Mouse (Mus musculus) limb, embryonic 10.5 days (tissue): ENCODE results near the gene Cfi. TPM values are rescaled to one million over a fixed set of nuclear protein-coding genes. Genes with fewer than 3 reads are reported as not detected.

Source experiments
- DNase-seq: peaks from one replicate; pipeline ENCODE4 v3.0.0-alpha.2; 2017; ENCODE audit warnings: low spot score
- H3K27ac ChIP-seq: fragments of 300-500 bp; sonication (generic); 2 replicates; pipeline ENCODE4 v1.5.1; 2016; ENCODE audit warnings: mild to moderate bottlenecking
- H3K27me3 ChIP-seq: fragments of 300-500 bp; sonication (generic); 2 replicates; pipeline ENCODE4 v1.6.1; 2016; ENCODE audit warnings: low read depth, mild to moderate bottlenecking; ENCODE audit not compliant: poor library complexity, severe bottlenecking
- H3K36me3 ChIP-seq: fragments of 300-500 bp; sonication (generic); 2 replicates; pipeline ENCODE4 v1.6.1; 2016; ENCODE audit warnings: mild to moderate bottlenecking, moderate library complexity
- H3K4me1 ChIP-seq: fragments of 300-500 bp; sonication (generic); 2 replicates; pipeline ENCODE4 v1.6.1; 2016
- H3K4me3 ChIP-seq: fragments of 300-500 bp; sonication (generic); 2 replicates; pipeline ENCODE4 v1.5.1; 2016; ENCODE audit warnings: mild to moderate bottlenecking, moderate library complexity
- H3K9me3 ChIP-seq: fragments of 300-500 bp; sonication (generic); replicated peaks from 2 replicates; pipeline ENCODE4 v1.6.1; 2016; ENCODE audit warnings: mild to moderate bottlenecking
- WGBS: fragments of 180-500 bp; shearing (Covaris S2); methylation state at CpG from one replicate; pipeline ENCODE4 v1.1.7; 2016; 5-methylcytosine and 5-hydroxymethylcytosine counted together
- polyA plus RNA-seq: library from polyadenylated mRNA; unstranded; fragments of >200 nt; fragmentation: Nextera tagmentation; extraction: Ambion mirVana; gene quantifications from 2 replicates; pipeline ENCODE4 v1.2.1, GENCODE M21; 2016

Cfi gene
- polyA plus RNA-seq, 1 experiment from 2014 or later: 0.08 TPM

DNA sequence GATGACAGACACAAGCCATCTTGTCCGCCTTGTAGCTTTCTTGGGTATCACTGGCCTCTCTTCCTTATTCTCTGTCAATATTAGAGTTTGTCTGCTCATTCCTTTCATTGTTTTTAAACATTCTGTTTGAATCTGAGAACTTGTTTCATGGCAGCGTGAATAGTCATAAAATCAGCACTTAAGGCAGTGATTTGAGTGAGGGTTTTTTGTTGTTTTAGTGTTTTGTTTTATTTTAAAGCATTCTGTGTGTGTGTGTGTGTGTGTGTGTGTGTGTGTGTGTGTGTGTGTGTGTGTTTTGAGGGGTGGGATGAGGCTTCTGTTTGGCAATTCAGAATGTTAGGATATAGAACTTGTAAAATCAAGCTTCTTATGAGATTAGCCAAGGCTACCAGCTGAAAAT is 44.2 kb downstream of the Cfi start:
- DNase-seq: no peak
- Histone ChIP-seq H3K27me3 (0 out of 2 replicates have a peak, but pooled peaks cover 3% of the 10 kb centered on the region), H3K9me3 (no peaks in the 10 kb centered on the region), H3K4me1 (peaks cover 20% of the 10 kb centered on the region), H3K27ac (no peak overlapping the region), H3K36me3 (no peaks in the 10 kb centered on the region), H3K4me3 (peak overlapping the region; percentile 83; the same call in 1 of the 2 replicates)
- WGBS: 74% methylated on average over 2 of the region's 2 CpGs

DNA sequence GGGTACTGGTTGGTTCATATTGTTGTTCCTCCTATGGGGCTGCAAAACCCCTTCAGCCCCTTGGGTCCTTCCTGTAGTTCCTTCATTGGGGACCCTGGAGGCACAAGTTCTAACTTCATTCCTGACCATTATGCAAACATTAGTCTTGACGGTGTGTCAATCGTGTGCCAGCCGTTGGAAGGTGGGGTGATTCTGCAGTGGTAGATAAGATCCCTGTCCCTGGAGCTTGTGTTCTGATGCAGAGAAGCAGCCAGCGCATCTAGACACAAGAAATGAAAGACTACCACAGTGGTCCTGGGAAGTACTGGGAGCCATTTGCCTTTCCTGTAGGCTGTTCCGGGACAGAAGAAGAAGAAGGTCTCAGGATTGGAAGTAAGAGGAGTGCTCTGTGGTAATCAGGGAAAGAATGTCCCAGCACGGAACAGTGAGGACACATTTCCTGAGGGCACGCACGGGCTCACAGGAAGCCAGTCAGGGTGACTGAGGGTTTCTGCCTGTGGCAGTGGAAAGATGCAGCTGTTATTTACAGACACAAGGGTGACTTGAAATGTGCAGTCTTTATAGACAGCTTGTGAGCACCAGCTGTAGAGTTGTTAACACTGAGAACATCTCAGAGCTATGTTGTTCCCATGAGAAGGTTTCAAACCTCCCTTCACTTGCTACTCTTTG is 45.4 kb downstream of the Cfi start:
- peaks cover 20% of the 10 kb centered on the region for H3K4me1 ChIP-seq
- 82% methylated on average over 8 of the region's 8 CpGs for WGBS

DNA sequence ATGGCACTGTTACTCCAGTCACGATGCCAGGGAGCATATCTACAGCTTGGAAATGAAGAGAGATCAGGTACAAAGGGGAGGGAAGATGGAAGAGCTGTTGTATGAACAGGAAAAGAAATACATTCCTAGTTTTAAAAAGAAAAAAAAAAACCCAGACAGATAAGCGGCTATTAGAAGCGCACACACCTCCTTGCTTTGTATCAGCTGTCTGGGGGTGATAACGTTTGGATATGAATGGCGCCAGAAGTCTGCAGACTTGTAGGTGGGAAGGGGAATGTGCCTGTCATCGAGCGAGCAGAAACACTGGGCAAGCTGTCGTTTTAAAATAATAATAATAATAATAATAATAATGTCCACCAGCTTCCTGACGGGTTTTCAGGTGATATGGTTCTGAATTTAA is 49.9 kb downstream of the Cfi start:
- no peaks in the 10 kb centered on the region for H3K36me3 ChIP-seq
- 92% methylated on average over 9 of the region's 9 CpGs for WGBS

More for the DNA sequence above, 45.4 kb downstream of the Cfi start:
- Histone ChIP-seq H3K36me3 (no peaks in the 10 kb centered on the region), H3K4me3 (no peak overlapping the region), H3K27me3 (0 out of 2 replicates have a peak, but pooled peaks cover 3% of the 10 kb centered on the region), H3K27ac (no peak overlapping the region), H3K9me3 (no peaks in the 10 kb centered on the region)
- DNase-seq: no peak

DNA sequence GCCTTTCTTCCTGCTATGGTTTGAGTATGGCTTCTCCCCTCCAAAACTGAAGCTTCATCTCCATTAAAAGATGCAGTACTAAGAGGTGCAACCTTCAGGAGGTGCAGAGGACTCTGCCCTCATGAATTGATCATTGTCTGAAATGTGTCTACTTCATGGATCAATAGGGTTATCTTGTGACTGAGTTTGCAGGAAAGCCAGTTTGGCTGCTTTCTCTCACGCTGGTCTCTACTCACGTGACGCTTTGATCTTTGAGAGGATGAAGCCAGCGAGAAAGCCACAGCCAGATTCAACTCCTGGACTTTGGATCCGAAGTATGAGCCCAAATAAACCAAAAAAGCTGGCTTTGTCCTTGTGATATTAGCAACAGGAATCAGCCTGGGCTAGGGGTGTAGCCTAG is 50.7 kb downstream of the Cfi start:
- 79% methylated on average over 5 of the region's 5 CpGs for WGBS
- Histone ChIP-seq H3K27me3 (no peaks in the 10 kb centered on the region), H3K9me3 (no peaks in the 10 kb centered on the region), H3K36me3 (no peaks in the 10 kb centered on the region), H3K4me3 (no peak overlapping the region), H3K27ac (no peak overlapping the region), H3K4me1 (no peaks in the 10 kb centered on the region)
- no peak for DNase-seq

More for the DNA sequence above, 49.9 kb downstream of the Cfi start:
- Histone ChIP-seq H3K27ac (no peak overlapping the region), H3K27me3 (no peaks in the 10 kb centered on the region), H3K4me1 (no peaks in the 10 kb centered on the region), H3K9me3 (no peaks in the 10 kb centered on the region), H3K4me3 (no peak overlapping the region)
- no peak for DNase-seq

DNA sequence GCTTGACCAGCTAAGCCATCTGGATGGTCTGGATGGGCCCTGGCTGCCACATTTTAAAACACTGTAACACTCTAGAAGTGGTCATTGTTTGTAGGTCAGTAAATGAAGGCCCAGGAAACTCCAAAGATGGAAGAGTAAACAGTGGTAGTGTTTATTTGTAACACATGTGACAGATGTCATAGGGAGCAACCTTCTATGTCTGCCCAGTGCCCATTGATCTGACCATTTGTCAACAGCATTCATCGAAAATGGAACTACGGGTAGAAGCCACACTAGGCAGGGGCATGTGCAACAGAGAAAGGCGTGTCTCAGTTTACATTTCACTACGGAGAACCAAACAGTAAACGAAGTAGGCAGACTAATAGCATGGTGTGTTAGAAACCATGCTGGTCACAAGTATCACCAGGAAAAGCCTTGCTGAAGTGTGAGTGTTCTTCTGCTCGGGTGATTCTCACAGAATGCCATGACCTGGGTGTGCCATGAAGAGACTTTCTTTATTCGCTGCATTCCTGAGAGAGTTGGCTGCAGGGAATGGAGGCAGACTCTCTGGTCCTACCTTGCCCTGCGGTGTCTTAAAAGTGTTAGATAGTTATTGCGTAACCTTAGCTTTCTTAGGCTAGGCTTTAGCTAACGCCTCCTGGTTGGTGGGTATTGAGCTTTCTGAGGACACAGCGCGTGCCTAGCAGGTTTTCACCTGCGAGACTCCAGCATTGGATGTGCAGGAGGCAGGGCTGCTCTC is 52.3 kb downstream of the Cfi start:
- 87% methylated on average over 13 of the region's 13 CpGs for WGBS
- H3K4me1 ChIP-seq: no peaks in the 10 kb centered on the region
- H3K4me3 ChIP-seq: no peak overlapping the region
- H3K27me3 ChIP-seq: no peaks in the 10 kb centered on the region
- no peaks in the 10 kb centered on the region for H3K9me3 ChIP-seq
- DNase-seq: no peak
- H3K36me3 ChIP-seq: peaks cover 5% of the 10 kb centered on the region; the same call in 1 of the 2 replicates
- H3K27ac ChIP-seq: no peak overlapping the region

DNA sequence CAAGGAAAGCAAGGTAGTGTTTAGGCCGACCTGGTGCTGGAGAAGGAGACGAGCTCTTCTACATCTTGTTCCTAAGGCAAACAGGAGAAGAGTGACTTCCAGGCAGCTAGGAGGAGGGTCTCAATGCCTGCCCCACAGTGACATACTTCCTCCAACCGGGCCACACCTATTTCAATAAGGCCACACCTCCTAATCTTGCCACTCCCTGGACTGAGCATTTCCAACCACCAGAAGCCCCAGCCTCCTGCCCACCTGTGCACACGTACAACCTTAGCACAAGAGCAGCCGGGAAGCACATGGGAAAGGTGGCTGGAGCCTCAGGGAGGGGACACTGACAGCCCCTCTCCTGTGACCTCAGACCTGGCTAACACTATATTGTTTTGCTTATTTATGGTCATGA is 56.3 kb downstream of the Cfi start:
- H3K9me3 ChIP-seq: no peaks in the 10 kb centered on the region
- 0 out of 2 replicates have a peak, but pooled peaks cover 4% of the 10 kb centered on the region for H3K4me1 ChIP-seq
- H3K27me3 ChIP-seq: no peaks in the 10 kb centered on the region
- peaks cover 5% of the 10 kb centered on the region; the same call in 1 of the 2 replicates for H3K36me3 ChIP-seq
- 91% methylated on average over 5 of the region's 5 CpGs for WGBS
- no peak for DNase-seq
- no peak overlapping the region for H3K4me3 ChIP-seq
- no peak overlapping the region for H3K27ac ChIP-seq

DNA sequence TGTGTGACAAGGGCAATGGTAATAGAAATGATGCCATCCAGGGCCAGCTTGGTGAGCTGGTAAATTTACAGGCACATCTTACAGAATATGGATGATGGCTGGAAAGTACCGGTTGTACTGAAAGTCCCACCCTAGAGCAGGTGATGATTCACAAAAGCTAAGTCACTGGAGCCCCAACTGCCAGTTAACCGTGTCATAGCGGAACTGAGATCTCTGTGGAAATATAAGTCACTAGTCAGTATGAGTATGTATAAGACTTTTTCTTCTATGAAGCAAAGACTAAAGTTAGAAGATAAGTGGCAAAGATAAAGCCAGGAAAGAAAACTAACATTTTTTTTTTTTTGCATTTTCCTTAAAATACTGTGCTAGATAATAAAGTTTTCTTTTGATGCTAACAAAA is 57.5 kb downstream of the Cfi start:
- WGBS: 98% methylated on average over 3 of the region's 3 CpGs
- DNase-seq: no peak
- Histone ChIP-seq H3K4me1 (0 out of 2 replicates have a peak, but pooled peaks cover 4% of the 10 kb centered on the region), H3K36me3 (peaks cover 5% of the 10 kb centered on the region; the same call in 1 of the 2 replicates), H3K27me3 (no peaks in the 10 kb centered on the region), H3K4me3 (no peak overlapping the region), H3K9me3 (no peaks in the 10 kb centered on the region), H3K27ac (no peak overlapping the region)

DNA sequence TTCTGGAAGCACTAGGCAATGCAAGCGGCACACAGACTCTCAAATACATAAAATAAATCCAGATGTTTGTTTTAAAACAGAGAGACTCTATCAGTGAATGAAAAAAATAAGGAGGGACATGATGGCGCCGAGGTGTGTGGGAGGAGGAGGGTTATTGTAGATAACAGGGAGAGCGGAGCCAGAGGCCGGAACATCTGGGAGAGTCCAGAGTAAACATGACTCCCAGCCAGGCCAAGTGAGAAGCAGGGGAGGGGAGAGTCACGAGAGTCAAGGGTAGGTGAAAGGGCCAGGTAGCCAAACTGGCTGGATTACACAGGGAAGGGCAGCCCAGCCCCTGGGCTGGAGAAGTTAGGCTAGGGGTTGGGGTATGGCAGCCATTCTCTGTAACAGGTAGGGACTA is 60.9 kb downstream of the Cfi start:
- WGBS: 67% methylated on average over 6 of the region's 6 CpGs
- Histone ChIP-seq H3K4me3 (no peak overlapping the region), H3K36me3 (peaks cover 5% of the 10 kb centered on the region; the same call in 1 of the 2 replicates), H3K4me1 (peaks cover 11% of the 10 kb centered on the region), H3K27ac (no peak overlapping the region), H3K27me3 (no peaks in the 10 kb centered on the region), H3K9me3 (no peaks in the 10 kb centered on the region)
- no peak for DNase-seq

DNA sequence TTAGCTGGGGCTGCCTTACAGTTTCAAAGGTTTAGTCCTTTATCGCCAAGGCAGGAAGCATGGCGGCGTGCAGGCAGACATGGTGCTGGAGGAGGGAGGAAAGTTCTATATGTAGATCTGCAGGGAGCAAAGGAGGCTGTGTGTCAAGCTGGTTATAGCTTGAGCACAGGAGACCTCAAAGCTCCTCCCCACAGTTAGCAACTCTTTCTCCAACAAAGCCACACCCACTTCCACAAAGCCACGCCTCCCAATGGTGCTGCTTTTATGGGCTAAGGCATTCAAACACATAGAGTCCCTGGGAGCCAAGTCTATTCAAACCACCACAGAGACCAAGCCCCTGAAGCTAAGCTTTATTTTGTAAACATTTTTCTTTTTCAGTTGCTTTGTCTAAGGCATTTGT is 63.2 kb downstream of the Cfi start:
- no peak overlapping the region for H3K27ac ChIP-seq
- no peaks in the 10 kb centered on the region for H3K27me3 ChIP-seq
- no peak for DNase-seq
- WGBS: 74% methylated on average over 4 of the region's 4 CpGs
- no peaks in the 10 kb centered on the region for H3K9me3 ChIP-seq
- H3K4me3 ChIP-seq: no peak overlapping the region
- peaks cover 25% of the 10 kb centered on the region for H3K4me1 ChIP-seq
- H3K36me3 ChIP-seq: no peaks in the 10 kb centered on the region

DNA sequence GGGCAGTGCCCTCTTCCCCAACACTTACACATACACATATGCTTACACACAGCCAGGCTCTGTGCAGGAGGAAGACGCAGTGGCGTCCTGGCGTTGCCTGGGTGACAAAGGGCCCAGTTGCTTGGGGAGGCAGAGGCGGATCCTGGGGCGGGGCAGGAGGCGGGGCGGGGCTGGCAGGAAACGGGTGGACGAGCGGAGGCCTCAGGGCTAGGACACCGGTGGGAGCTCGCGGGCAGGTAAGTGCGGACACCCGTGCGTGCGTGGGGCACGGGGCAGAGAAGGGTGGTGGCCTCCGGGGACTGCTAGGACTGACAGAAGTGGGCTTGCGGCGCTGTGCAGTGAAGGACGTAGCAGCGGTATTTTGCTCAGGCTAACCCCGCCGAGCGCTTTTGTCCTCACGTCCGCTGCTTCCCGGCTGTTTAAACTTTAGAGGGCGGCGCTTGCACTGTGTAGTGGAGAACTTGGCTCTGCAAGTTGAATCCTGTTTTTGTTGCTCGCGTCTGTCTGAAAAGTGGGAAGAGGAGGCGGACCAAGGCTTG is 65.7 kb downstream of the Cfi start, which contains the start of gene Casp6:
Casp6 (plus strand) TSS at position 155 of the 539 bp plus-strand sequence.
- Histone ChIP-seq H3K27me3 (no peaks in the 10 kb centered on the region), H3K27ac (peak within 1 kb of the TSS; percentile 94), H3K4me1 (peaks cover 25% of the 10 kb centered on the region), H3K36me3 (peaks cover 14% of the 10 kb centered on the region), H3K9me3 (no peaks in the 10 kb centered on the region), H3K4me3 (peak within 1 kb of the TSS; percentile 82)
- under 1% methylated on average over 34 of the region's 34 CpGs for WGBS
- DNase-seq: peak; percentile 92

DNA sequence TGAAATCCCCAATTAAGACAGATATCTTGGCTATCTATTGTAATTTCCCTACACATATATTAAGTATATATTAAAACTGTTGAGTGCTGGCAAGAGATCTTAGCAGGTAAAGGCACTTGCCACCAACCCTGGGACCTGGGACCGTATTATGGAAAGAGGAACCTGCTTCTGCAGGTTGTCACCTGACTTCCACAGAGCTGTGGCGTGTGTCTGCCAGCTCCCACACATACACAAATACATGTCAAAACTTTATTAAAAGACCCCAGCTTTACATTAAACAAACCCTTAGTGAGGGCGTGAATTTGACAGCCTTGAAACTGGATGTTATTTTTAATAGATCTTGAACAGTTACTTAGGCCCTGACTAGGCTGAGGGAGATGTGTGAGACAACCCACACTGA is 67.7 kb downstream of the Cfi start:
- no peaks in the 10 kb centered on the region for H3K9me3 ChIP-seq
- H3K27ac ChIP-seq: no peak overlapping the region
- WGBS: 98% methylated on average over 3 of the region's 3 CpGs
- peaks cover 32% of the 10 kb centered on the region for H3K36me3 ChIP-seq
- peaks cover 21% of the 10 kb centered on the region for H3K4me1 ChIP-seq
- DNase-seq: no peak
- H3K27me3 ChIP-seq: no peaks in the 10 kb centered on the region
- no peak overlapping the region for H3K4me3 ChIP-seq

DNA sequence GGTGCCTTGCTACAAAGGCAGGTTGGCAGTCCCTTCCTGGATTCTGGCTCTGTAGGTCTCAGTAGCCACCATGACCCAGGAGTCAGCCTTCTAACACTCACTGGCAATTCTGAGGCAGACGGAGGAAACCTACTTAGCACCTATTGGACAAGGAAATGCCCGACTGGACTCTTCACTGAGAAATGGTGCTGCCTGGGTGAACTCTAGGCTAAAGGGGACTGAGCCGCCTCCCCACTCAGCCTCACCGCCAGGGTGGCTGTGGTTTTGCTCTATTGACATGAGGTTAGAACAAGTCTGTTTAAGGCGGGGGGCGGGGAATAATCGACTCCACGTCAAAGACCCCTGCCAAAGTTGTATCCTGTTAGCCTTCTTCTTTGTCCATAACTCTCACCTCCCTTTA is 68.2 kb downstream of the Cfi start:
- peaks cover 21% of the 10 kb centered on the region for H3K4me1 ChIP-seq
- no peak for DNase-seq
- H3K4me3 ChIP-seq: no peak overlapping the region
- 87% methylated on average over 8 of the region's 8 CpGs for WGBS
- H3K27me3 ChIP-seq: no peaks in the 10 kb centered on the region
- H3K27ac ChIP-seq: no peak overlapping the region
- peaks cover 37% of the 10 kb centered on the region for H3K36me3 ChIP-seq
- no peaks in the 10 kb centered on the region for H3K9me3 ChIP-seq
